Mouse (Mus musculus): ENCODE data around the gene Dnah6.

The Dnah6 gene

DNA sequence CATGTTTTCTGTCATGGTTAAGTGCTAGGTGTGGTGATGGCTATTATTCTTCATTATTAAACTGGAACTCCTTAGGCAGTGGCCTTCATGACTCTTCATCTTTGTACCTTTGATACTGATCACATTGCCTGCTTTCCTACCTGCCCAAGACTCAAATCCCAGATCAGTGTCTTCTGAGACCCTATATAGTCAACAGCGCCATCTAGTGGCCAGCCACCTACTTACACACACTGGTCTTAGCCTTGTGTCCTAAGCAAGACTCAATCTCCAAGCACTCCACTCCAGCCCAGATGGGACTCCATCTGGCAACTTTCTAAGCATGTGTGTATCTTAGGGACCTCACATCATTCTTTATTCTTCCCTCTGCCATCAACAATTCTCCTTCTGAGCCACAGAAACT is 67.8 kb downstream of the Dnah6 start:
- peak; percentile 85 for DNase-seq (ENCODE audit: extremely low spot score, low spot score)

DNA sequence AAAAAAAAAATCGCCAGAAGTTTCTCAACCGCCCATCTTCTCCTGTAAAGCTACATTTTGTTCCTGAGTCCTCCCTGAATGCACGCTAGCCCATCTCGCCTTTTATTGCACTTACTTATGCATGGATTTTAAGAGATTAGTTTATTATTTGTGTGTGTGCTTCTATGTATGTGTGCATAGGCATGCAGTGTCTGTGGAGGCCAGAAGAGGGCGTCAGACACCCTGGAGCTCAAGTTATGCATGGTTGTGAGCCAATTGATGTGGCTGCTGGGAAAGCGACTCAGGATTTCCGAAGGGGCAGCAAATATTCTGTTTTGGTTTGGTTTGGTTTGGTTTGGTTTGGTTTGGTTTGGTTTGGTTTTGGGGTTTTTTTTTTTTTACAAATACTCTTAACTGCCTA is 78.0 kb downstream of the Dnah6 start:
- DNase-seq (ENCODE audit: extremely low spot score, low spot score), result no peak

DNA sequence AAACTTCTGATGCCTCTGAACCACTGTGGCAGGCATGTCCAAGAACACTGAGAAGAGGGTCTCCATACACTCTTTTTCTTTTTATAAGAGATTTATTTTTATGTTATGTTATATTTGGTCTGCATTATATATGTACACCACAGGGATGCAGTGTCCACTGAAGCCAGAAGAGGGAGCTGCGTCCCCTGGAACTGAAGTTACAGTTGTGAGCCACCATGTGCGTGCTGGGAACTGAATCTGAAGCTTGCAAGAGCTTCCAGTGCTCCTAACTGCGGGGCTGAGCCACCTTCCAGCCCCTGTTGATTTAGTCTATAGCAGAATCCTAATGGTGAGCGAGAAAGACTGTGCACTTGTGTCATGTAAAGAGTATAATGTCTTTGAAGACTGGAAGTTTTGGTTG is 78.7 kb downstream of the Dnah6 start:
- no peak for DNase-seq (ENCODE audit: extremely low spot score, low spot score)

DNA sequence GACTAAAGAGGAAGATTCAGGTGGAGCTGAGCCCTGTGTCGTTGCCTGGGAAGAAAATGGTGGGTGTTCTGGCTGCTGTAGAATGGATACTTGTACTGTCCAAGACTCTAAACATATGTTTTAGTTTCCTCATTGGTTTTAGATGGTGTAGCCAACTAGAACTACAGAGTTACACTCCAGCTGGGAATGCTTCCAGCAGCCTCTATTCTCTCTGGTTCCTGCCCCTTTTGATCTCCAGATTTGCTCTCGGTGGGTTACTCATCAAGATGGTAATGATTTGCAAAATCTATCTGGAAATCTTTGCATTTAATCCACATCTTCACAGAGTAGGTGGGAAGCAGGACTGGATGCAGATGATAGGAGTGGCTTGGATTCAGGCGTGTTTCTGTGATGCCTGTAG is 80.6 kb downstream of the Dnah6 start:
- no peak for DNase-seq (ENCODE audit: extremely low spot score, low spot score)

DNA sequence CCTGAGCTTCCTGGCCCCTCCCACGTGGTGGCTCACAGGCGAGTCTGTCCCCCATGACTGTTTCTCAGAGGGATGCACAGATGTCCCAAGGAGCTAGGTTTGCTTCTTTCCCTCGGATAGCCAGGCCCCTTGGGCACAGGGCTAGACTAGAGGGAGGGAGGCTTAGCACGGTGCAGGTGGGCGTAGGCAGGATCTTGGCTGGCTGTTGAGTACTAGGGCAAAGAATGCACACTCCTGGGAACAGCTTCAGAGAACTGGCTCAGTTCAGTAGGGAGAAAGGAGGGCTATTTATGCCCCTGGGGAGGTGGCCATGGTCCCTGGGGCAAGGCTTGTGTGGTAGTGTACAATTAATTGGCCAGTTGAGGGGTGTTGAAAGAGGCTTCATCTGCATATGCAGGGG is 88.7 kb downstream of the Dnah6 start:
- no peak for DNase-seq (ENCODE audit: extremely low spot score, low spot score)

DNA sequence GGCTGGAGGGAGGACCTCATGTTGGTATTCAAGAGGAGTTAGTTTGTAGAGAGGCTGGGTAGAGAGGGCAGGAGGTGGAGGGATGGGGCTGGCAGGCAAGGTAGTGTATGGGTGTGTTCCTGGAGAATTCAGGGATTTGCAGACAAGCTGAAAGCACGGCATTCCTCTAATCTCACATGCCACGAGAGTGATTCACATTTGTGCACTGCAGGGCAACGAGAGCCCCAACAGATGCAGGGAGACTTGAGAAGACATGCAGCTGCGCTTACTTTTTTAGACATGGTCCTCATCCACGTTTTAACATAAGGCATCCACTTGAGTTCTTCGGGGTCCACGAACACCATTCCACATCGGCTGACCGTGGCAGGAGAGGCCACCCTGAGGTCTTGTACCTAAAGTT is 93.9 kb downstream of the Dnah6 start:
- no peak for DNase-seq (ENCODE audit: extremely low spot score, low spot score)

DNA sequence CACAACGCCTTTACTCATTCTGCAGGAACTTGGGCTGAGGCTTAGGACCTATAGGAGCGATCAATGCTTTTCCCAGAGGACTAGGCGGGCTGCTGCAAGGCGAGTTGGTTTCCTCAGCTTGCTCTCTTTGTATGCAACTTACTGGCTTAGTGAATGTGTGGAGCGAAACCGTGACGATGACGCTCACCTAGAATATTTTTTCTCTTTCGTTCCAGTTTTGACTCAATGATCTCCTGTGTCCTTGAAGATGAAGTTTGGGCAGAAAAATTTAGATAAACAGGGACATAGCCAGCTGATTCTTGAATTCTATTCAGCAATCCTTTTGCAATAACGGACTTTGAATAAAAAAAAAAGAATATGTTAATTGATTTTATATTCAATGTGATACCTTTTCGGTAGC is 101.1 kb downstream of the Dnah6 start:
- DNase-seq (ENCODE audit: extremely low spot score, low spot score), result no peak

DNA sequence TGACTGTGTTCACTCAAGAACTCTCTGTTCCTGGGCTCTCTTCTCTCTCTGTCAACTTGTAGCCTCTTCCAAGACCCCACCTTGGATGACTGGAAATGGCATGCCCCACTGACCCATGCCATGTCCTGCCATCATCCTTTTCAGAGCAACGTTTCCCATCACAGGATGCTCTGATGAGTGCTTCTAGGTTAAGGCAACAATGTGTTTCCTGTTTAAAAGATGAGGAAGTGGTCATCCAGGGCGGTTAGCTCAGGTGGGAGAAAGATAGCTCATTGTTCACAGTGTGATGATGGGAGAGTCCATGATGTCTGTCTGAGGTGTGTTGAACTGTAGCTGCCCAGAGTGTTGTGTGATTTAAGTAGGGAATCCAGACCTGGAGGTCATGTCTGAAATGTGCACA is 107.6 kb downstream of the Dnah6 start:
- DNase-seq (ENCODE audit: extremely low spot score, low spot score), result no peak

DNA sequence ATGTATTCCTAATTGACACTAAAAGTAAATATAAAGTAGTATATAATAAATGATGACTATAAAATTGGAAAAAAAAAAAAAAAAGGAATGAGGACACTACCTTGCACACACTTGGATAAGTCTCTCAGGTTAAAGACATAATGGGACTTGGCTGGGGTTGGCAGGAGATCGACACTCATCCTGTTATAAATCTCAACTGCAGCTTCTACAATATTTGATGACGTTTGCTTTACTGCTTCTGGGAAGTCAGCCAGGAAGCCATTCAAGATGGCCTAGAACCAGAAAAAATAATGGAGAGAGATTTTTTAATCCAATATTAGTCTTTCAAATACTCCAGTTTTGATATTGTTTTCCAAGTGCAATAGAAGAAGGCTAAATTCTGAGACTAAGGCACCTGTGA is 108.1 kb downstream of the Dnah6 start:
- no peak for DNase-seq (ENCODE audit: extremely low spot score, low spot score)

DNA sequence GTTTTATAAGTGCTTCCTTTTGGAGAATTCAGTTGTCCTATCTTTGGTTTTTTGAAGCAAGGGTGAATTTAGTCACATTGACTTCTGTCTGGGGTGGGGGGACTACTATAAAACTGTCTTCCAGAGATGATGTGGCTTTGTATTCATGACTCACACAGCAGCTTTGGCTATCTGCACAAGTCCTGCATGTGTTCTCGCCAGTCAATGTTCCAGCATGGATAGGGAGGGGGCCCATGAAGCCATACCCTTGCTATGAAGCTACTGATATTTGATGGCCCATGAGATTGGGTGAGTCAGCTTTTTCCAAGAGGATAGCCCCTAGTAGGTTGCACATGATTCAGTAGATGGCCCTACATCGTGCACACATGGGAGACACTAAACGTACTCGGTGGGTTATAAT is 128.3 kb downstream of the Dnah6 start:
- DNase-seq (ENCODE audit: extremely low spot score, low spot score), result no peak

DNA sequence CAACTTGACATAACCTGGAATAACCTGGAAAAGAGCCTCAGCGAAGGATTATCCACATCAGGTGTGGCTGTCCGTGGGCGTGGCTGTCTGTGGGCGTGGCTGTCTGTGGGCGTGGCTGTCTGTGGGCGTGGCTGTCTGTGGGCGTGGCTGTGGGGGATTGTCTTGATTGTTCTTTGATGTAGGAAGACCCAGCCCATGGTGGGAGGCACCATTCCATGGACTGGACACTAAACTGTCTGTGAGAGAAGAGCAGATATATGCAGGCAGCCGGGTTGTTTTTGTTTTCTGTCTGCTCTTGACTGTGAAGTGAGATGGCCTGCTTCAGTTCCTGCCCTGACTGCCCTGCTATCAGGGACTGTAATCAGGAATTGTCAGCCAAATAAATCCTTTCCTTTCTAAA is 130.6 kb downstream of the Dnah6 start:
- no peak for DNase-seq (ENCODE audit: extremely low spot score, low spot score)

DNA sequence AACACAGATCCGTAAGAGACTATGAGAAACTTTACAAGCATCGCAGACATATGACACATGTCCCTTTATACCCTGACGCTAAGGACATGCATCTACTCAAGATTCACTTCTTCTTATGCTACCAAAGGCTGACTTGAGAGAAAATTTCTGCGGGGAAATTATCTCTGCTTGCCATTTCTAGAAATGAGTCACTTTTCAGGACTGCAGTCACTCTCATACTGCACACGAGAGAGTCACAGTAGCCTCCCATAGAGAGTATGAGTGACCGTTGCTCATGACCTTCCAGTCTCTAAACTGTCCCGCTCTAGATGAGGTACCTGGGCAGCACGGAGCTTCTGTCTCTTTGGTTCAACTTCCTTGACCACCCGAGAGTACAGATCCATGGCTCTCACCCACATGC is 138.9 kb downstream of the Dnah6 start:
- no peak for DNase-seq (ENCODE audit: extremely low spot score, low spot score)

DNA sequence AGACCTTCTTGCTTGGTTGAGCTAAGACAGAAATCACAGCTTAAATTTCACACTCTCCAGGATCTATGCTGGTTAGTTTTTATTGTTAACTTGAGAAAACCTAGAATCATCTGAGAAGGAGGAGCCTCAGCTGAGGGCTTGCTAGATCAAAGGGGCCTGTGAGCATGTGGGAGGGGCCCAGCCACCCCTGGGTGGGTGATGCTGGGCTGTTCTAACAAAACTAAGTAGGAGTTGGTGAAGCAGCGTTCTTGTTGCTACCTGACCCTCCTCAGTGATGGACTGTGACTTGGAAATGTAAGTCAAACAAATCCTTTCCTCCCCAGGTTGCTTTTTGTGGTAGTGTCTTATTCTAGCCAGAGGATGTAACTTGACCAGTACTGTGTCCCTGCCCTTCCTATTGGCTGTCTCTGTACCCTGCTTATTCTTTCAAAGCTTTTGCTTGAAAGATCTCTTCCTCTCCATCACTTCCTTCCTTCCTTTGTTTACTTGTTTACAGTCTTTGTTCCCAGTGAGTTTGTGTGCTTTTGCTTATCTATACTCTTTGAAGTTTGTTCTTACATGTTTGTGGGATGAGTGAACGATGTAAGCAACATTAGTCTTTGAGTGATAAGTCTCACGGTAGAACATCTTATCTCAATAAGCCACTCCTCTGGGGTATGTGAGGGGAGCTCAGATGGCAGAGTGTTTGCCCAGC is 149.2 kb downstream of the Dnah6 start:
- DNase-seq (ENCODE audit: extremely low spot score, low spot score), result no peak

DNA sequence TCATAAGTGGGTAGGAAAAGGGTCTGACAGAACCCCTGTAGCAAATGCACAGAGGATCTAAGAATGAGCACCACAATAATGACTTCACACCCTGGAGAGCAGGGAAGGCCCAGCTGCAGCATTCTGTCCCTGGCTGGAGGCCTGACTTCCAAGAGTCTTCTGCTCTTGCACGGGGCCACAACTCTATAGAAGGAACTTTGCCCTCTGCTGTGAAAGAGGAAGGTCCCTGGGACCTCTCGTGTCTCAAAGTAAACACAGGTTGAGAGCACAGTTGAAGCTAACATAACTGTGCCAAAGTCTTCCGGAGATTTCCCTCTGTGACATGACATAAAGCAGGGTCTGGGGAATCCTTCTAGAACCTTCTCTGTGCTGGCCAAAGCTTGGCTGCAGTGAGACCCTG is 150.2 kb downstream of the Dnah6 start:
- DNase-seq (ENCODE audit: extremely low spot score, low spot score), result no peak

DNA sequence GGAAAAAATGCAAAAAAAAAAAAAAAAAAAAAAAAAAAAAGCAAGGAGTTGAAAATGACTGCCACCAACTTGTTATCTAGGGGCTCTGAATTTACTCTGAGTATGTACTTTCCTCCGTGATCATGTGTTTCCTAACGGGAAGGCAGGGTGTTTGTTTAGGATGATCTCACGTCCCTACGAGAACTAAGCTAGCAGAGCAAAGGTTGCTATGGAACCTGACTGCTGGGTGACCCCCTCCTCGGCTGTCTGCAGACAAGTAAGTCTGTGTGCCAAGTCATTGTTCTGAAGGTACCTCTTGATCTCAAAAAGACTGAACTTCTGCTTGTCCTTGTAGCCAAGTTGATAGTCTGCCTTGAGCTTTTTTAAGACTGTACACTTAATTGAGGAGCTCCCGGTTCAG is 150.8 kb downstream of the Dnah6 start:
- DNase-seq (ENCODE audit: extremely low spot score, low spot score), result no peak

DNA sequence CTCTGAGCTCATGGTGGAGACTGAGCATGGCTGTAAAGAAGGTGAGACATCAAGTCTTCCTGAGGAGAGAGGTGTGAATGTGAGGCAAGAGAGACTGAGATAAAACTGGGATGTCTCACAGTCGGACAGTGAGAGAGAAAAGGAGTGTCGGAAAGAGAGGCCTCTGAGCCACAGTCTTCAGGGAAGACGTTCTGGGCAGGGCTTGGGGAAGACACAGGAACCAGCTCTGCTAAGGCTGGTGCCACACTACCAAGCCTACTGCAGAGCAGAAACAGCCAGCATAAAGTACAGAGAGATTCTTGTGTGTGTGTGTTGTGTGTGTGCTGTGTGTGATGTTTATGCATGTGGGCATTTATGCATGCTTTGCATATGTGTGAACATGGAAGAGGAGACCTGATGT is 156.9 kb downstream of the Dnah6 start:
- DNase-seq (ENCODE audit: extremely low spot score, low spot score), result no peak

DNA sequence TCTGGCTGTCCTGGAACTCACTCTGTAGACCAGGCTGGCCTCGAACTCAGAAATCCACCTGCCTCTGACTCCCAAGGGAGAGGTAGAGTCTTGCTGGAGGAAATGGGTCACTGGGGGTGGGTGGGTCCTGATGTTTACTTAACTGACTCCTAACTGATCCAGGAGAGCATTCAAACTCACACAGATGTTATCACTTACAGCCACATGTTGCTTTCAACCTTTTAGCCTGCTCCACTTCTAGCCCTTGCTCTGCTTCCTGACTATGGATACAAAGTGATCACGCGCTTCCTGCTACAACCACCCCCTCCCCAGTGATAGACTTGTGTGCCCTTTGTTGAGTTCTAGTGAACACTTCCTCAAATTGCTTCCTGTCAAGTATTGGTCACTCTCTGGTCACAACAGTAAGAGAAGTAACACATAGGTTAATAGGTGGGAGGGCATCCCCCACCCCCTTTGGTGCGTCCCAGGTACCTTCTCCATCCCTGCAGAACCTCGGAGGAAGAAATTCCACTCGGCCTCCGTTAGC is 161.8 kb downstream of the Dnah6 start:
- DNase-seq (ENCODE audit: extremely low spot score, low spot score), result no peak

DNA sequence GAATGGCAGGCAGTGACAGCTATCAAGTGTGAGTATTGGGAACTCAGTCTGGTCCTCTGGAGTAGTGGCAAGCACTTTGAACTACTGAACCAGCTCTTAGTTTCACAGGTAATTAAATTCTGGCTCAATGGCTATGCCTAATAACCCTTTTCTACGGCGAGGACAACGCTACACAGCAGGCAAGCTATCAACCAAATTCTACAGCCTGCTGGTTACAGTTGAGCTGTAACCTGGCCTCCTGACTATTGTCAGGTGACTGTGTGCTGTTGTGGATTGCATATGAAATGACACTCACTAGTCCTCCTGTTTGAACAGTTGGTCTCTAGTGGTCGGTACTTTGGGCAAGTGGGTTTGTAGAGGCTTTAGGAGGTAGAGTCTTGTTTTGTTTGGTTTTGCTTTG is 162.3 kb downstream of the Dnah6 start:
- DNase-seq (ENCODE audit: extremely low spot score, low spot score), result no peak

DNA sequence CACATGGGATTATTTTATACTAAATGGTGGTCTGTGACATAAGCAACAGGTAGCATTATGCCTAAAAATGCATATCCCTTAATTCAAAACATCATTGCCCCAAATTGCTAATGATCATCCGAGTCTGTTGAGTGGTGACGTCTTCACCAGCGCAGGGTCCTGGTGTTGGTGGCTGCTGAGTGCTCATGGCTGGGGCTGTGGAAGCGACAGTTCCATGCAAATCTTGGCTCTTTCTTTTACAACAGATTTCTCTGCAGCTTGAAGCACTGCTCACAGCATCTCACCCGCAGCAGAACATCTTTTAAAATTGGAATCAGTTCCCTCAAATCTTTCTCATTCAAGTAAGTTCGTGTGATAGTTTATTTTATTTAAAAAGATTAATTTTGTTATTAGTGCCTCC is 166.1 kb downstream of the Dnah6 start:
- no peak for DNase-seq (ENCODE audit: extremely low spot score, low spot score)

DNA sequence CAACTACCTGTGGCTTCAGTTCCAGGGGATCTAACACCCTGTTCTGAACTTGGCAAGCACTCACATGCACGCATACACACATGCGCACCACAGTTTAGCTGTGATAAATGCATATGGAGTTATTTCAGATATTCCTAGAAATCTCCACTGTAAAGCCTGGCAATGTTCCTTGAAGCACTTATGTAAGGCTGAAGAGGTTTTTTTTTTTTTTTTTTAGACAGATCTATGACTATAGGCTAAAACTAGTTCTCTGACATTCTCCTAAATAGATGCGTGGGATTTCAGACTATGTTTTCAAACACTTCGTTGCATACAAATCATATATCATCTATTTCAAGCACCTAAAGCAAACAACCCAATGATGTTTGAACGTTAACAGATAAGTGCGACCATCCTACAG is 166.6 kb downstream of the Dnah6 start:
- no peak for DNase-seq (ENCODE audit: extremely low spot score, low spot score)

DNA sequence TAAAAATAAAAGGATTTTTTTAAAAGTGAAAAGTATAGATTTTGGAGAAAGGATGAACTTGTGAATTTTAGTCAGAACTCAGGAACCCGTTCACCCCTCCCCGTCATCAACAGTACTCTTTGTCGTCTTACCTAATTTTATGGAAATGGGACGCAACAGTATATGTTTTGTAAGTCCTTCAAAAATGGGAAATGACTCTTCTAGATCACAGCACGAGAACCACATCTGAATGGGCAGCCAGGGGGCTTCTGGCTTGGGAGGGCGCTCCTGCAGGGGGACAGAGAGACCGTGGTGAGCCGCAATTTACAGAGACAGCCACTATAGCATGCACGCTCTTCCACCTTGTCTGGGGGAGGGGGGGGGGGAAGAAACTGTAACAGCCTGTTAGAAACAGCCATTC is 167.9 kb downstream of the Dnah6 start:
- DNase-seq (ENCODE audit: extremely low spot score, low spot score), result no peak

DNA sequence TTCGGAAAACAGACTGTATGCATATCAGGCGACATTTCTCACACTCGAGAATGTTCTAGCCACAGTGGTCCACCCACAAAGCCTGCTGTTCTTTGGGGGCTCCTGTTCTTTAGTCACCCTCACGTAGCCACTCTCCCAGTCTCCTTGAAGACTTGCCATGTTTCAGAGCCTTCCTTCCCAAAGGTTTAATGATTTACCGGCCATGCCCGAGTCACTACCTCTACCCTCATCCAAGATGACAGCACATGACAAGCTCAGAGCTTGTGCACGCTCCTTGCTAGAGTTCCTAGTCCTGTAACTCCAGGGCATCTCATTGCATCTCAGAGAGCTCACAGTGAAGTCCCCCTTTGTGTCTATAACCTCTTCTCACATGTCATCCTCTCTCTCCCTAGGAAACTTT is 174.2 kb downstream of the Dnah6 start:
- DNase-seq (ENCODE audit: extremely low spot score, low spot score), result no peak

DNA sequence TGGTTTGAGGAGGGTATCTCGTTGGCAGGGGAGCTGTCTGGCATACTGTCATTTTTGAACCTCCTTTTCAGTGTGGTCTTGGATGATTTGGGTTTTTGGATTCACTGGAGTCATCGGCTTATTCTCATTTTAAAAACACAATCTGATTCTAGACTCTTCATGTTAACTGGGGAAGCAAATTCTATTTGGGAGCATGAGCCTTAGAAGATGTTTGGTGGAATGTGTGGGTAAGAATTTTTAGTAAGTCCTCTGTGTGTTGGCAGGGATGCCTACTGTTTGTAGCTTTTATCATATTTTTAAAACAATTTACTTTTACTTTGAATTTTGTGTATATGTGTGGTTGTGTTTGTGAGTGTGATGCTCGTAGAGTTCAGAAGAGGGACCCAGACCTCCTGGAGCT is 175.5 kb downstream of the Dnah6 start:
- DNase-seq (ENCODE audit: extremely low spot score, low spot score), result no peak

DNA sequence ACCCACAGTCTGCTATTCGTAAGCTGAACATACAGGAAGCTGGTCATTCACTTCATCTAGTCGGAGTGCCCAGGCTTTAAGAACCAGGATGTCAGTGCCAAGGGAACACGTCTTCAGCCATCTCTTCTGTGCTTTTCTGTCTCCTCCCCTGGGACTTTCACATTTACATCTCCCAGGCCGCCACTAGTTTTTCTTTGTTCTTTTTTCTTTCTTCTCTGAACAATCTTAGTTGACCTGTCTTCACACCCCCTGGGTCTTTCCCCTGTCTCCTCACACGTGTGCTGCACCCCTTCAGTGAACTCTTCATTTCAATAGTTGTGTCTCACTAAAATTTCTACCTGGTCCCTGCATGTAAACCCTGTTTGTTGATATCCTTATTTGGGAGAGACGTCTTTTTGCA is 179.2 kb downstream of the Dnah6 start:
- no peak for DNase-seq (ENCODE audit: extremely low spot score, low spot score)

Data from neural tube, embryonic 10.5 days (tissue).